Mouse (Mus musculus) kidney, embryonic 15.5 days (tissue): ENCODE data around the gene Hamp. TPM values are rescaled to one million over a fixed set of nuclear protein-coding genes. Genes with fewer than 3 reads are reported as not detected.
A peak's percentile ranks its signal among the peaks of the same experiment; 100 is the strongest.
"Not testable (repeated sequence)": the region's sequence is repeated elsewhere in the genome, so short reads cannot be mapped to it uniquely, and the experiment has no call there.

Experiments
- ATAC-seq: fragments of 200-750 bp; cut with Nextera tagmentation; replicated peaks from 2 replicates; pipeline ENCODE4 v1.8.0; 2017; ENCODE audit warnings: moderate TSS enrichment; ENCODE audit not compliant: low FRiP score
- H3K27ac ChIP-seq: fragments of 300-500 bp; sonication (generic); 2 replicates; pipeline ENCODE4 v1.5.1; 2015; ENCODE audit warnings: mild to moderate bottlenecking, inconsistent platforms
- H3K27me3 ChIP-seq: fragments of 300-500 bp; sonication (generic); 2 replicates; pipeline ENCODE4 v1.6.1; 2015; ENCODE audit warnings: inconsistent platforms
- H3K36me3 ChIP-seq: fragments of 300-500 bp; sonication (generic); 2 replicates; pipeline ENCODE4 v1.6.1; 2015; ENCODE audit warnings: inconsistent platforms
- H3K4me1 ChIP-seq: fragments of 300-500 bp; sonication (generic); 2 replicates; pipeline ENCODE4 v1.6.1; 2015; ENCODE audit warnings: inconsistent platforms
- H3K4me2 ChIP-seq: fragments of 300-500 bp; sonication (generic); 2 replicates; pipeline ENCODE4 v1.6.1; 2015; ENCODE audit warnings: moderate library complexity, mild to moderate bottlenecking, inconsistent platforms
- H3K4me3 ChIP-seq: fragments of 300-500 bp; sonication (generic); replicated peaks from 2 replicates; pipeline ENCODE4 v1.5.1; 2015; ENCODE audit warnings: mild to moderate bottlenecking, inconsistent platforms
- H3K9ac ChIP-seq: fragments of 300-500 bp; sonication (generic); 2 replicates; pipeline ENCODE4 v1.6.1; 2015; ENCODE audit warnings: mild to moderate bottlenecking, inconsistent platforms
- H3K9me3 ChIP-seq: fragments of 300-500 bp; sonication (generic); replicated peaks from 2 replicates; pipeline ENCODE4 v1.6.1; 2016; ENCODE audit warnings: inconsistent platforms
- WGBS: fragments of 180-500 bp; shearing (Covaris S2); methylation state at CpG from one replicate; pipeline ENCODE4 v1.1.7; 2015; ENCODE audit warnings: mixed read lengths; 5-methylcytosine and 5-hydroxymethylcytosine counted together
- polyA plus RNA-seq: library from polyadenylated mRNA; unstranded; fragments of >200 nt; fragmentation: Nextera tagmentation; extraction: Ambion mirVana; gene quantifications from 2 replicates; pipeline ENCODE4 v1.2.1, GENCODE M21; 2015

Hamp gene
- polyA plus RNA-seq, 1 experiment from 2014 or later, result not detected

GRCm38 (mm10) chr7:30954971-30955520 is 11.2 kb upstream of the Hamp start:
- Histone ChIP-seq H3K4me1 (peaks cover 24% of the 10 kb centered on the region), H3K27me3 (no peaks in the 10 kb centered on the region), H3K4me3 (peak overlapping the region; percentile 93), H3K27ac (0 out of 2 replicates have a peak overlapping the region, but pooled peaks have one; percentile 99), H3K9me3 (no peaks in the 10 kb centered on the region), H3K36me3 (peaks cover 74% of the 10 kb centered on the region), H3K9ac (peak overlapping the region; percentile 100), H3K4me2 (peak overlapping the region; percentile 90)
- 77% methylated on average over 12 of the region's 12 CpGs for WGBS
- no peak for ATAC-seq

- peaks cover 24% of the 10 kb centered on the region for H3K4me1 ChIP-seq
- WGBS, result 81% methylated on average over 3 of the region's 3 CpGs
- peaks cover 74% of the 10 kb centered on the region for H3K36me3 ChIP-seq
- no peak overlapping the region for H3K4me2 ChIP-seq
- no peak overlapping the region for H3K27ac ChIP-seq
- no peak overlapping the region for H3K9ac ChIP-seq
- no peak for ATAC-seq
- H3K9me3 ChIP-seq, result no peaks in the 10 kb centered on the region
- H3K4me3 ChIP-seq, result no peak overlapping the region
- H3K27me3 ChIP-seq, result no peaks in the 10 kb centered on the region
Measured at GRCm38 (mm10) chr7:30954036-30954435, 10.2 kb upstream of the Hamp start.

GRCm38 (mm10) chr7:30953459-30953858 is 9.6 kb upstream of the Hamp start:
- H3K4me1 ChIP-seq, result peaks cover 18% of the 10 kb centered on the region
- ATAC-seq, result no peak
- no peak overlapping the region for H3K4me3 ChIP-seq
- H3K4me2 ChIP-seq, result no peak overlapping the region
- no peak overlapping the region for H3K27ac ChIP-seq
- peaks cover 72% of the 10 kb centered on the region for H3K36me3 ChIP-seq
- WGBS, result 85% methylated on average over 6 of the region's 6 CpGs
- H3K27me3 ChIP-seq, result no peaks in the 10 kb centered on the region
- H3K9me3 ChIP-seq, result no peaks in the 10 kb centered on the region
- H3K9ac ChIP-seq, result no peak overlapping the region

- no peak for ATAC-seq
- no peak overlapping the region for H3K27ac ChIP-seq
- no peak overlapping the region for H3K4me3 ChIP-seq
- H3K4me1 ChIP-seq, result peaks cover 10% of the 10 kb centered on the region
- no peak overlapping the region for H3K4me2 ChIP-seq
- no peaks in the 10 kb centered on the region for H3K9me3 ChIP-seq
- H3K9ac ChIP-seq, result no peak overlapping the region
- 90% methylated on average over 16 of the region's 16 CpGs for WGBS
- peaks cover 68% of the 10 kb centered on the region for H3K36me3 ChIP-seq
- no peaks in the 10 kb centered on the region for H3K27me3 ChIP-seq
Measured at GRCm38 (mm10) chr7:30952441-30953265, 8.8 kb upstream of the Hamp start.

GRCm38 (mm10) chr7:30949902-30950301 is 6.1 kb upstream of the Hamp start:
- 91% methylated on average over 3 of the region's 3 CpGs for WGBS
- not testable (repeated sequence) for H3K4me1 ChIP-seq, ATAC-seq, H3K4me2 ChIP-seq, H3K9ac ChIP-seq, H3K4me3 ChIP-seq, H3K27ac ChIP-seq, H3K9me3 ChIP-seq, H3K27me3 ChIP-seq
- H3K36me3 ChIP-seq, result peaks cover 83% of the 10 kb centered on the region

- Histone ChIP-seq H3K4me2 (no peak overlapping the region), H3K27ac (no peak overlapping the region), H3K9me3 (no peaks in the 10 kb centered on the region), H3K36me3 (peaks cover 43% of the 10 kb centered on the region), H3K9ac (no peak overlapping the region), H3K4me1 (no peaks in the 10 kb centered on the region), H3K4me3 (no peak overlapping the region), H3K27me3 (no peaks in the 10 kb centered on the region)
- no peak for ATAC-seq
- 90% methylated on average over 7 of the region's 7 CpGs for WGBS
Measured at GRCm38 (mm10) chr7:30945876-30946275, 2.0 kb upstream of the Hamp start.

- H3K36me3 ChIP-seq, result peaks cover 39% of the 10 kb centered on the region
- H3K4me1 ChIP-seq, H3K27me3 ChIP-seq, H3K4me2 ChIP-seq, H3K9me3 ChIP-seq, H3K9ac ChIP-seq, H3K27ac ChIP-seq, H3K4me3 ChIP-seq, ATAC-seq: not testable (repeated sequence)
- WGBS, result 92% methylated on average over 7 of the region's 7 CpGs
Measured at GRCm38 (mm10) chr7:30945466-30945865, 1.6 kb upstream of the Hamp start.

GRCm38 (mm10) chr7:30944706-30945105 is 874 bp upstream of the Hamp start:
- not testable (repeated sequence) for H3K27ac ChIP-seq, H3K9me3 ChIP-seq, H3K4me2 ChIP-seq, H3K27me3 ChIP-seq, H3K4me3 ChIP-seq, H3K4me1 ChIP-seq, ATAC-seq, H3K9ac ChIP-seq
- peaks cover 32% of the 10 kb centered on the region for H3K36me3 ChIP-seq
- WGBS, result 61% methylated on average over 2 of the region's 2 CpGs

GRCm38 (mm10) chr7:30942365-30942764 is 1.5 kb downstream of the Hamp start:
- not testable (repeated sequence) for H3K4me3 ChIP-seq, ATAC-seq, H3K27ac ChIP-seq, H3K9ac ChIP-seq, H3K27me3 ChIP-seq, H3K9me3 ChIP-seq, H3K4me1 ChIP-seq, H3K4me2 ChIP-seq
- H3K36me3 ChIP-seq, result peaks cover 19% of the 10 kb centered on the region
- 52% methylated on average over 3 of the region's 3 CpGs for WGBS

- not testable (repeated sequence) for H3K4me1 ChIP-seq, ATAC-seq, H3K4me3 ChIP-seq, H3K9me3 ChIP-seq, H3K27me3 ChIP-seq, H3K9ac ChIP-seq, H3K36me3 ChIP-seq, H3K4me2 ChIP-seq, H3K27ac ChIP-seq
- WGBS, result 76% methylated on average over 1 of the region's 1 CpGs
Measured at GRCm38 (mm10) chr7:30940070-30940469, 3.8 kb downstream of the Hamp start.

GRCm38 (mm10) chr7:30935422-30936099 is 8.3 kb downstream of the Hamp start:
- not testable (repeated sequence) for ATAC-seq, H3K36me3 ChIP-seq, H3K27me3 ChIP-seq, H3K9me3 ChIP-seq, H3K9ac ChIP-seq, H3K4me2 ChIP-seq, H3K27ac ChIP-seq, H3K4me1 ChIP-seq, H3K4me3 ChIP-seq
- WGBS, result 61% methylated on average over 6 of the region's 6 CpGs

- not testable (repeated sequence) for H3K36me3 ChIP-seq
Measured at GRCm38 (mm10) chr7:30924581-30924980, 19.3 kb downstream of the Hamp start, which contains the start of gene Hamp2. Gene Hamp2 (minus strand): TSS chr7:30924681.

More at GRCm38 (mm10) chr7:30924581-30924980, 19.3 kb downstream of the Hamp start, which contains the start of gene Hamp2:
- H3K9ac ChIP-seq, H3K27ac ChIP-seq, H3K9me3 ChIP-seq, H3K4me3 ChIP-seq, ATAC-seq, H3K4me1 ChIP-seq, H3K27me3 ChIP-seq, H3K4me2 ChIP-seq: not testable (repeated sequence)
- 75% methylated on average over 2 of the region's 2 CpGs for WGBS
